Comparison of ENCODE assay signal across 23 mouse cellular contexts in the genomic region with DNA sequence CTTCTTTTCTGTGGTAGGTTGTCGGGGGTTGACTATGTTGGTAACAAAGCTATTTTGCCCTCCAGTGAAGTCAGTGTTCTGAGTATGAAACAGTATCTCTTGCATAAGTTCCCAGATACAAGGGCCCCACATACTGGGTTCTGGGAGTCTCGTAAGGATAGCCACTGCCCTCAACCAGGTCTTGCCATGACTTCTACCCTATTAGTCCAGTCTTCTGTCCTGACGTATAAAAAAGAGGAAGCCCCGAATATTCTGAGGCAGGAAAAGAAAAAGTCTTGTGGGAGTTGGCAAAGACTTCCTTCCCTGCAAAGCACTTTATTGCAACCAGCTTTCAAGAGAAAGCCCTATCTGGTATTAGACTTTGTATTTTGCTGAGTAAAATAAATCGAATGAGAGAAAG. TPM values are rescaled to one million over a fixed set of nuclear protein-coding genes. Genes with fewer than 3 reads are reported as not detected.
A peak's percentile ranks its signal among the peaks of the same experiment; 100 is the strongest.
DNase-seq lines count a peak whose midpoint lies in the region; ATAC-seq and TF ChIP-seq lines count a peak whose summit lies in the region.
"Had no signal": no experiment of that assay in that cellular context is flagged by ENCODE, and none has a peak within 500 bp of the region (broad histone marks: within the 10 kb centered on the region; RNA-seq: fewer than 3 reads in every experiment).

No protein-coding gene starts in this region.

- H3K27ac ChIP-seq in heart, embryonic 15.5 days, result no peak overlapping the region
- peak overlapping the region; percentile 67 for H3K27ac ChIP-seq in limb, embryonic 14.5 days (replicated peaks; ENCODE audit: low read depth, low read length)
- no peak overlapping the region for H3K27ac ChIP-seq in forebrain, embryonic 16.5 days (ENCODE audit: low read length)
- H3K27ac ChIP-seq: forebrain, embryonic 13.5 days; heart, embryonic 13.5 days; hindbrain, embryonic 10.5 days; liver, embryonic 15.5 days; midbrain, embryonic 10.5 days; neural tube, embryonic 15.5 days had no signal

- DNase-seq in heart, adult 18-20 months, result no peak
- DNase-seq in thymus, postnatal 0 days (ENCODE audit: low spot score), result peak; percentile 38
- no peak for DNase-seq in thymus, postnatal 36 days
- DNase-seq in limb, embryonic 14.5 days (ENCODE audit: low spot score), result no peak
- DNase-seq in layer of hippocampus, adult 9-11 months, result no peak
- DNase-seq in layer of hippocampus, adult 18-20 months (ENCODE audit: low spot score in 2 of 2), result no peak
- DNase-seq: adrenal gland, postnatal 14 days; B cell, adult 2 months; cerebellum, adult 2 months; kidney, postnatal 25 days; left cerebral cortex, postnatal 4 days; lung, postnatal 14 days; retina, postnatal 1 day; right cerebral cortex, postnatal 4 days had no signal

- H3K9me3 ChIP-seq in heart, embryonic 15.5 days (replicated peaks), result no peaks in the 10 kb centered on the region
- H3K9me3 ChIP-seq in limb, embryonic 14.5 days (ENCODE audit: control insufficient read depth, low read length), result no peaks in the 10 kb centered on the region
- no peaks in the 10 kb centered on the region for H3K9me3 ChIP-seq in forebrain, embryonic 16.5 days (ENCODE audit: control insufficient read depth, low read length)
- H3K9me3 ChIP-seq: forebrain, embryonic 13.5 days; heart, embryonic 13.5 days; hindbrain, embryonic 10.5 days; liver, embryonic 15.5 days; midbrain, embryonic 10.5 days; neural tube, embryonic 15.5 days had no signal

- no peak overlapping the region for H3K9ac ChIP-seq in heart, embryonic 15.5 days
- no peak overlapping the region for H3K9ac ChIP-seq in limb, embryonic 14.5 days (ENCODE audit: low read depth, low read length, severe bottlenecking)
- H3K9ac ChIP-seq in forebrain, embryonic 16.5 days (replicated peaks; ENCODE audit: low read depth, low read length), result no peak overlapping the region
- H3K9ac ChIP-seq: forebrain, embryonic 13.5 days; heart, embryonic 13.5 days; liver, embryonic 15.5 days; neural tube, embryonic 15.5 days had no signal

- H3K27me3 ChIP-seq in heart, embryonic 15.5 days, result no peaks in the 10 kb centered on the region
- H3K27me3 ChIP-seq in limb, embryonic 14.5 days (ENCODE audit: control insufficient read depth, insufficient read depth, low read length), result no peaks in the 10 kb centered on the region
- no peaks in the 10 kb centered on the region for H3K27me3 ChIP-seq in forebrain, embryonic 16.5 days (replicated peaks; ENCODE audit: control insufficient read depth, insufficient read depth, low read length)
- H3K27me3 ChIP-seq: forebrain, embryonic 13.5 days; heart, embryonic 13.5 days; liver, embryonic 15.5 days; neural tube, embryonic 15.5 days had no signal

- H3K36me3 ChIP-seq in heart, embryonic 15.5 days, result no peaks in the 10 kb centered on the region
- peaks cover 8% of the 10 kb centered on the region; the same call in 1 of the 2 replicates for H3K36me3 ChIP-seq in limb, embryonic 14.5 days (ENCODE audit: control insufficient read depth, insufficient read depth, low read length)
- no peaks in the 10 kb centered on the region for H3K36me3 ChIP-seq in forebrain, embryonic 16.5 days (ENCODE audit: control insufficient read depth, insufficient read depth)
- H3K36me3 ChIP-seq: liver, embryonic 15.5 days; neural tube, embryonic 15.5 days had no signal

- peaks cover 5% of the 10 kb centered on the region; the same call in 1 of the 2 replicates for H3K4me1 ChIP-seq in heart, embryonic 15.5 days (replicated peaks)
- peaks cover 16% of the 10 kb centered on the region for H3K4me1 ChIP-seq in limb, embryonic 14.5 days (ENCODE audit: control insufficient read depth, insufficient read depth, low read length)
- H3K4me1 ChIP-seq in forebrain, embryonic 16.5 days (replicated peaks; ENCODE audit: control insufficient read depth, insufficient read depth, low read length), result peaks cover 9% of the 10 kb centered on the region
- H3K4me1 ChIP-seq: liver, embryonic 15.5 days had no signal

- 48% methylated on average over 5 of the region's 5 CpGs for WGBS in heart, embryonic 15.5 days
- WGBS in limb, embryonic 14.5 days, result 41% methylated on average over 5 of the region's 5 CpGs
- 77% methylated on average over 5 of the region's 5 CpGs for WGBS in forebrain, embryonic 16.5 days

- H3K4me3 ChIP-seq in heart, embryonic 15.5 days, result no peak overlapping the region
- no peak overlapping the region for H3K4me3 ChIP-seq in limb, embryonic 14.5 days (replicated peaks; ENCODE audit: low read length)
- no peak overlapping the region for H3K4me3 ChIP-seq in forebrain, embryonic 16.5 days (replicated peaks; ENCODE audit: low read length)
- H3K4me3 ChIP-seq: forebrain, embryonic 13.5 days; heart, embryonic 13.5 days; hindbrain, embryonic 10.5 days; liver, embryonic 15.5 days; midbrain, embryonic 10.5 days; neural tube, embryonic 15.5 days had no signal

- no peak for TF ChIP-seq POLR2A in limb, embryonic 14.5 days (IDR thresholded peaks at IDR 0.05; ENCODE audit: borderline replicate concordance, extremely low read depth, insufficient read depth, insufficient read length)

- ATAC-seq in heart, embryonic 15.5 days (replicated peaks; ENCODE audit: insufficient number of reproducible peaks, insufficient read depth, low FRiP score, low read depth), result no peak
- ATAC-seq in limb, embryonic 14.5 days (ENCODE audit: low FRiP score, low read depth), result peak; percentile 32
- no peak for ATAC-seq in forebrain, embryonic 16.5 days
- ATAC-seq: inflammation-experienced regulatory T-cells, adult 6 months had no signal

- H3K4me2 ChIP-seq in heart, embryonic 15.5 days, result peak overlapping the region; percentile 23; the same call in 1 of the 2 replicates
- H3K4me2 ChIP-seq in limb, embryonic 14.5 days (replicated peaks; ENCODE audit: low read depth, low read length, severe bottlenecking), result 0 out of 2 replicates have a peak overlapping the region, but pooled peaks have one; percentile 11
- H3K4me2 ChIP-seq in forebrain, embryonic 16.5 days (ENCODE audit: low read length), result no peak overlapping the region
- H3K4me2 ChIP-seq: forebrain, embryonic 13.5 days; heart, embryonic 13.5 days; liver, embryonic 15.5 days; neural tube, embryonic 15.5 days had no signal

RNA-seq across cellular contexts. Expression of a gene that starts 26.4 kb away (rescaled TPM):
- 3.7 and 4.5 TPM in 2 replicates for polyA plus RNA-seq in heart, embryonic 15.5 days (2015; fragmentation: Nextera tagmentation; extraction: Ambion mirVana)
- total RNA-seq in heart, adult 18-20 months (2021), result 1 to 10 TPM; 5.8 to 7.0 TPM
- polyA plus RNA-seq in thymus, postnatal 0 days (2015; fragmentation: Nextera tagmentation; extraction: Ambion mirVana), result 2.1 and 2.6 TPM in 2 replicates
- 0.45 TPM in 2 replicates for polyA plus RNA-seq in limb, embryonic 14.5 days (2012; rRNA removed)
- polyA plus RNA-seq in limb, embryonic 14.5 days (2014; fragmentation: Nextera tagmentation; extraction: Ambion mirVana), result 0.80 and 1.2 TPM in 2 replicates
- total RNA-seq in layer of hippocampus, adult 18-20 months (2021), result 1 to 10 TPM; 5.4 to 6.0 TPM
- polyA plus RNA-seq in forebrain, embryonic 16.5 days (2015; fragmentation: Nextera tagmentation; extraction: Ambion mirVana), result 2.0 and 2.2 TPM in 2 replicates
